Mouse (Mus musculus) adrenal gland, adult 2 months (tissue): ENCODE data around the gene Napsa. TPM values are rescaled to one million over a fixed set of nuclear protein-coding genes. Genes with fewer than 3 reads are reported as not detected.

ENCODE experiments used
- DNase-seq: peaks from one replicate; pipeline ENCODE4 v3.0.0; 2021
- polyA plus RNA-seq: library from polyadenylated mRNA; depleted of rRNA; stranded (reverse); fragments of >200 nt; gene quantifications from 2 replicates; pipeline ENCODE4 v1.2.3, GENCODE M21; 2012
- total RNA-seq, 2 experiments: library from RNA; stranded (reverse); gene quantifications; 2 replicates each; pipeline ENCODE4 v1.2.3; 2021

Gene Napsa
- total and polyA plus RNA-seq, 3 experiments: 0.55 to 2.2 (median 1.3) TPM

- no peak for DNase-seq
These were observed 24.9 kb downstream of the Napsa start for GRCm38 (mm10) chr7:44596996-44597538.

DNA sequence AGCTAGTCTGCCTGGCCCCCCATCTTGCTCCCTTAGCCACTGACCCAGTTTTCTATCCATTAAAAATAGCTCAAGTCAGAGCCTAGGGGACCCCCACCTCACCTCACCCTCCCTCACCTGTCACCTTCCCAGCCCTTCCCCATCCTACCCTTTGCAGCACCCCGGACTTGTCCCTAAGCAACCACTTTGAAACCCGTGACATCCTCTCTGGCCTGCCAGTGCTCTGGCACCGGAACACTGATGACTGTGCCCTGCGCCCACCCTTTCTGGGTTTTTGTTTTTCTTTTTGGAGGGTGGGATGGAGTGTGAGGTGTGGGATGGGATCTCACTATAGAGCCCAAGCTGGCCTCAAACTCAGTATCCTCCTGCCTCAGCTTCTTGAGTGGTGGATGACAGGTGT is 25.5 kb downstream of the Napsa start:
- no peak for DNase-seq

- DNase-seq: no peak
These were observed 26.2 kb downstream of the Napsa start for GRCm38 (mm10) chr7:44598336-44598735.

DNA sequence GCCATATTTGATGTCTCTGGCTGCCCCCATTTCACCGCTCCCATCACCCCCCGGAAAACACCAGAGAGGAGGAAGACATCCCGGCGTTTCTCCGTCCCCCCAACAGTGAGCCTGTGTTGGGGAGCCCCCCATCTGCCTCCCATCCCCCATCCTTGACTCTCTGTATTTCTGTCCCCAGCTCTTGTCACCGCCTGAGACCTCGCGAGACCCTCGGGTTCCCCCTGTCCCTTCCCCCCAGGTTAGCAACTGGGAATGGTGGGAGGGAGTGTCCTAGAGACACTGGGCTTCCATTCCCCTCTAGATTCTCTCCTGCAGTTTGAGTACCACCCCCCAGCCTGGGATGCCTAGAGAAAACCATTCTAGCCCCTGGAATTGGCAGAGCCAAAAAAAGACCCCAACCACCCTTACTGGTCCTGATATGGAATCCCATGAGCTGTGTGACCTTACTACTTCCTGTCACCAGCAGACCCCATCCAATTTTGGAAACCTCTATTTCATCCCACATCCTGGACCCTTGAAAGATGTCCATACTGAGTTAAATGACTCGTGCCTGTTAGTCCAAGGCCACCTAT is 28.6 kb downstream of the Napsa start:
- DNase-seq: no peak

DNA sequence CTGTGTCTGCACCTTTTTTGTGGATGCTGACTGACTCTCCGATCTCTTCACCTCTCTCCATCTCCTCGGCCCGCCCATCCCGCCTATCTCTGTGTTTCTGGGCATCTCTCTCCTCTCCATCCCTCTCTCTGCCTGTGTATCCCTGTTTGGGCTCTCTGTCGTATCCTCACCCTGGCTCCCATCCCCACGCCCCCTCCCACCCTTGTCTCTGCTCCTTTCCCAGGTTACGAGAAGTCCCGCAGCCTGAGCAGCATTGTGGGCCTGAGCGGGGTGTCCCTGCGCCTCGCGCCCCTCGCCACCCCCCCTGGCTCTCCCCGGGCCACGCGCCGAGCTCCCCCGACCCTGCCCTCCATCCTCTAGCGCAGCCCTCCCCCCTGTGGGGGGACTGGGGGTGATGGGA is 29.5 kb downstream of the Napsa start:
- DNase-seq: no peak

DNA sequence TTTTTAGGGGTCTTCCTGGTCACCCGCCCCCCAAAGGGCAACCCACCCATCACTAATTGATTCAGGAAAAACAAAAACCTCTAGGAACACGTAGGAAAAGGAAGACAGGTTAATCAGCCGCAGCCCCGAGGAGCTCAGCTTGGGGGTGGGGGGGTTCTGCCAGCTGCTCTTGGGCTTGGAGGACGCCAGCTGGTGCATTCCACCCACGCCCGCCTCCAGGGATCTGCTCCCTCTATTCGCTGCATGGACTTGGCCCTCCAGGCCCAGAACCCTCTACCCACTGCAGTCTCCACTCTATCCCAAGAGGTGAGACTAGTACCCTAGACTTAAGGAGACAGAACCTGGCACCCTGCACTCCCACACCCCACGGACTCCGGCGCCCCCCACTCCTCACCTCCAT is 30.3 kb downstream of the Napsa start:
- no peak for DNase-seq

- no peak for DNase-seq
These were observed 31.1 kb downstream of the Napsa start for GRCm38 (mm10) chr7:44603186-44603855.

GRCm38 (mm10) chr7:44604139-44604606 is 32.0 kb downstream of the Napsa start:
- DNase-seq: no peak

DNA sequence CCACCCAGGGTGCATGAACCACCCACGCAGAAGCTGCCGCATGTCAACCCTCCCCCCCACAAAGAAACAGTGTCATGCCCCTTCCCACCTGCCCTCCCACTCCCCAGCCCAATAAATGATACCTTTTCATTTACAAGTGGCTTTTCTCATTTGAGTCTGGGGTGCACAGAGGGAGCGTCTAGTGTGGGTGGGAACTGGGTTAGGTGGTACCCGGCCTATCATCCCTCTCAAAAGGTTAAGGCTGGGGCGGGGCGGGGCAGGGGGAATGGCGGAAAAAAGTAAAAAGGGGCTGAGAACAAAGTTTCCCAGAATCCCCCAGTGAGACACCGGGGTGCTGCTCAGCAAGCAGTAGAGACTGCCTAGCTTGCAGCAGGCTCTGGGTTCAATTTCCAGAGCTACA is 32.4 kb downstream of the Napsa start:
- DNase-seq: no peak

DNA sequence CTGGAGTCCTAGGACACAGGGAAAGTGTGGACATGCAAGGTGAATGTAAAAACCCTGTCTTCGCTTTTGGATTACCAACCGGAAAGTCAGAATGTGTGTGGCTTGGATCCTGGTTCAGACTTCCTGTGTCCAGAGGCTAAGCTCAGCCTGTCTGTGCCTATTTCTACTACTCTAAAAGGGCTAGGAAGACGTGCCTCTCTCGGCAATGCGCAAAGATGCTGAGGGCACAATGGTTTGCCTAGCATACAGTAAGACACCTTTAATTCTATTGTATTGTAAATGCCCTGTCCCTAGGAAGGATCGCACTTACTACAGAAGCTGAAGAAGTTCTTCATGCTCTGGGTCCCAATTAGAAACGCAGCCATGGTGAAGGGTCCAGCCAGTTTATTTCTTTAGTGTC is 33.3 kb downstream of the Napsa start:
- DNase-seq: no peak

GRCm38 (mm10) chr7:44606171-44606901 is 34.2 kb downstream of the Napsa start:
- no peak for DNase-seq

DNA sequence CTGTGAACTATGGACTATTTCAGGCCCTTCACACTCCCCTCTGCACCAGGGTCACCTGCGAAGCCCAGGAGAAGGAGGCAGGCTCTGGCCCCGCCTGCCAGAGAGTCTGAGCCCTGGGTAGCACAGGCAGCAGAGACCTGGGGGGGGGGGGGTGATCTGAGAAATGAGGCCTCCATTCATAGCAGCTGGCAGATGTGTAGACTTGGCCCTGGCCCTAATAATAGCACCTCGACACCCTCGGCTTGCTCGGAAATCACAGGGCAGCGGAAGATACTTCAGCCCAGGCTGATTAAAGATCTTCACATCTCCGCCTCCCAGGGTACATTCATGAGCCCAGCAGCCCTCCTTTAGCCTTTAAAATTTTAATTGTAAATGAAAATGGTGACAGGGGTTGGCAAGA is 40.0 kb downstream of the Napsa start:
- DNase-seq: no peak

GRCm38 (mm10) chr7:44614041-44614688 is 42.0 kb downstream of the Napsa start:
- no peak for DNase-seq

- DNase-seq: no peak
These were observed 43.1 kb downstream of the Napsa start for GRCm38 (mm10) chr7:44615309-44615708.

GRCm38 (mm10) chr7:44615987-44616386 is 43.8 kb downstream of the Napsa start:
- no peak for DNase-seq

DNA sequence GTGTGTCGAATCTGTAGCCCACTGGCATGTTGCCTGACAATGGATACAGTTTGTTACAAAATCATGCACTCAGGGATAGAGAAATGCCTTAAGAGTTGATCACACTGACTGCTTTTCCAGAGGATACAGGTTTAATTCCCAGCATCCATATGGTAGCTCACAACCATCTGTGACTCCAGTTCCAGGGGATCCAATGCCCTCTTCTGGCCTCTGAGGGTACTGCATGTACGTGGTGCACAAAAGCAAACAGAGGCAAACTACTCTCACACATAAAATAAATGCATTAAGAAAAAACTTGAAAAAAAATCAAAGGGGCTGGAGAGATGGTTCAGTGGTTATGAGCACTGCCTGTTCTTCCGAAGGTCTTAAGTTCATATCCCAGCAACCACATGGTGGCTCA is 44.9 kb downstream of the Napsa start:
- no peak for DNase-seq

DNA sequence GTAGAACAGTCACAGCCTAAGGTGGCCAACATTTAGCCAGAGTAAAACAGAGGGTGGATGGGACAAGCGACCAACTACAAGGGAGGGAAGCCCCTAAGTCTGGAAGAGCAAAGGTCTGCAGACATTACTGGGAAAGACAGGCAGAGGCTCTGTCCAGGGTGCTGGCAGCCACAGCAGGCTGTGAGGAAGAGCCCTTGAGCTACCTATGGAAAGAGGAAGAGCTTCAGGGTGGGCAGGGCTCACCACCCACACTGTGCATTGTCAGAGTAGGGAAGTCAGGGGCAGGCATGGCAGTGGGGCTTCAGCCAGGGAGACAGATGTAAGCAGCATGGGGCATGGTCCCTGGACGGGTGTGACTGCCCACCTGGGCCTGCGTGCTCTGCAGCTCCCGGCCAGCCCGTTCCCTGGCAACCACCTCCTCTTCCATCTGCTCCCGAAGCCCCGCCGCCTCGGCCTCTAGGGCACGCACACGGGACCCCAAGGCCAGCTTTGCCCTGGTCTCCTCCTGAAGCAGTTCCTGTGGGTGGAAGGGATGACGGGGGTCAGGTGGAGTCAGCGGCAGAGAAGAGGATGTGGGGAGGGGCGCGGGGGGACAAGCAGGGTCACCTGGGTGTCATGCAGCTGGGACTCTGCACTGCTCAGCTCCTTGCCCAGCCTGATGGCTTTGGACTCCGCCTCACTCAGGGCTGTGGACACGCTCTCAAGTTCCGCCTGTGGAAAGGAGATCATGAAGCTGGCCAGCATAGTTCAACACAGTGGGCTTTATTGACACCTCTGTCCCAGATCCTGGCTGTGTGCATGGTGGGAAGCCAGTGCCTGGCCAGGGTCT is 51.7 kb downstream of the Napsa start:
- no peak for DNase-seq

GRCm38 (mm10) chr7:44624543-44624826 is 52.3 kb downstream of the Napsa start:
- DNase-seq: no peak

- DNase-seq: no peak
These were observed 52.6 kb downstream of the Napsa start for GRCm38 (mm10) chr7:44624828-44625227.

DNA sequence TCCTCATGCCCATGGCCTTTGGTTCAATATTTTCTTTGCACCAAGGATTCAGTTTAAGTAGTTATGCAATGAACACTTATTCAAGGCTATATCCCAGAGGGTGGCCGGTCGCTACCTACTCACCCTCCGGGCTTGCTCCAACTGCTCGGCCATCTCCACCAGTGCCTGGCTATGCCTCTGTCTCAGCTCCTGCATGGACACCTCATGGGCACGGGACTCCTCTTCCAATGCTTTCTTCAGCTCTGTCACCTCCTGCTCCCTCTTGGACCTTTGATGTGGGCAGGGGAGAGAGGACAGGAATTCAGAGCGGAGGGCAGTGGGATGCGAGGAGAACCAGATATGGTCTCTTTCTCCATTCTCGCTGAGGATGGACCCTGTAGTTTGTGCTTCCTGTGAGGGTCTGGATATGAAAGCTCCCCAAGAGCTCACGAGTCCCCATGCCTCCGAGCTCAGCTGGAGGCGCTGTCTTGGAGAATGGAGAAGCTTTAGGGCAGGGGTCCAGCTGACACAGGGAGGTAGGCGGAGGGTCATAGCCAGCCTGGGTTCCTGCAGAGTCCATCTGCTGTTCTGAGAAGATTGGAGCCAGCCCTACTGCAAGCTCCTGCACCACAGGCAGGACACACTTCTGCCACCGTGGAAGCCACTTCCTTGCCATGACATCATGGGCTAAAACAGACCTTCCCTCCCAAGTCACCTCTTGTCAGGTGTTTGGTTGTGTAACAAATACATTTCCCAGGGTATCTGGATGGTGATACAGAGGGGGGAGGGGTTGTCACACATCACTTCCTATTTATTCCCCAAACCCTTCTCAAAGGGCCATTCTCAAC is 53.3 kb downstream of the Napsa start:
- no peak for DNase-seq

- DNase-seq: no peak
These were observed 53.8 kb downstream of the Napsa start for GRCm38 (mm10) chr7:44626068-44626385.
